9 mouse cellular contexts compared by ENCODE assay signal in genomic region chr11:85972385-85972784, GRCm38 (mm10).
DNase-seq lines count a peak whose midpoint lies in the region; ATAC-seq and TF ChIP-seq lines count a peak whose summit lies in the region.
"Had no signal": no experiment of that assay in that cellular context is flagged by ENCODE, and none has a peak within 500 bp of the region (broad histone marks: within the 10 kb centered on the region; RNA-seq: fewer than 3 reads in every experiment).

No protein-coding gene starts in this region.

- H3ac ChIP-seq in myocyte (ENCODE audit: control insufficient read depth, insufficient read length), result no peak overlapping the region

- H3K4me3 ChIP-seq in neural tube, embryonic 15.5 days (replicated peaks), result no peak overlapping the region
- no peak overlapping the region for H3K4me3 ChIP-seq in bone marrow macrophage, adult 2 months (ENCODE audit: insufficient read depth, low read length)
- H3K4me3 ChIP-seq in hindbrain, postnatal 0 days (ENCODE audit: low read length), result no peak overlapping the region
- no peak overlapping the region for H3K4me3 ChIP-seq in myocyte
- H3K4me3 ChIP-seq: heart, embryonic 15.5 days had no signal

- no peak overlapping the region for H3K9ac ChIP-seq in neural tube, embryonic 15.5 days (replicated peaks)
- no peak overlapping the region for H3K9ac ChIP-seq in hindbrain, postnatal 0 days (replicated peaks; ENCODE audit: low read length)
- H3K9ac ChIP-seq: heart, embryonic 15.5 days had no signal

- 22% methylated on average over 7 of the region's 7 CpGs for WGBS in neural tube, embryonic 15.5 days
- WGBS in hindbrain, postnatal 0 days, result 26% methylated on average over 7 of the region's 7 CpGs

- no peaks in the 10 kb centered on the region for H3K36me3 ChIP-seq in neural tube, embryonic 15.5 days
- H3K36me3 ChIP-seq in hindbrain, postnatal 0 days (ENCODE audit: insufficient read depth, low read length), result no peaks in the 10 kb centered on the region
- H3K36me3 ChIP-seq in myocyte (ENCODE audit: control insufficient read depth, insufficient read depth), result no peaks in the 10 kb centered on the region
- H3K36me3 ChIP-seq: heart, embryonic 15.5 days had no signal

- no peaks in the 10 kb centered on the region for H3K79me2 ChIP-seq in myocyte (ENCODE audit: control insufficient read depth, insufficient read depth)

- no peak overlapping the region for H3K4me2 ChIP-seq in neural tube, embryonic 15.5 days
- no peak overlapping the region for H3K4me2 ChIP-seq in hindbrain, postnatal 0 days (ENCODE audit: low read depth, low read length)
- H3K4me2 ChIP-seq in myocyte (ENCODE audit: low read depth), result no peak overlapping the region
- H3K4me2 ChIP-seq: heart, embryonic 15.5 days had no signal

- peak; percentile 67 for TF ChIP-seq CTCF in bone marrow macrophage, adult 2 months (IDR thresholded peaks at IDR 0.05; ENCODE audit: low read depth, low read length)
- TF ChIP-seq CTCF in hindbrain, postnatal 0 days (IDR thresholded peaks at IDR 0.05; ENCODE audit: low read depth), result peak; percentile 93

- no peak overlapping the region for H3K27ac ChIP-seq in neural tube, embryonic 15.5 days (replicated peaks)
- H3K27ac ChIP-seq in bone marrow macrophage, adult 2 months (ENCODE audit: insufficient read depth, low read depth, low read length), result no peak overlapping the region
- H3K27ac ChIP-seq in hindbrain, postnatal 0 days, result no peak overlapping the region
- H3K27ac ChIP-seq: heart, embryonic 15.5 days had no signal

- no peak for ATAC-seq in neural tube, embryonic 15.5 days (ENCODE audit: low FRiP score)
- peak; percentile 91 for ATAC-seq in erythroblast, adult 5-6 weeks (replicated peaks; ENCODE audit: low FRiP score, poor library complexity, severe bottlenecking)
- no peak for ATAC-seq in hindbrain, postnatal 0 days

- no peak for TF ChIP-seq POLR2A in bone marrow macrophage, adult 2 months (IDR thresholded peaks at IDR 0.05; ENCODE audit: borderline replicate concordance, low read depth, low read length)
- no peak for TF ChIP-seq POLR2A in myocyte (IDR thresholded peaks at IDR 0.05; ENCODE audit: insufficient read length, low read depth)

- DNase-seq in neural tube, embryonic 10.5 days (ENCODE audit: extremely low spot score, low spot score), result peak; percentile 62
- peak; percentile 83 for DNase-seq in hindbrain, postnatal 0 days (ENCODE audit: low spot score)
- peak; percentile 55 to 60 for DNase-seq in left cerebral cortex, postnatal 10 days (ENCODE audit: extremely low spot score in 1 of 2, low spot score in 2 of 2)
- DNase-seq in testis, postnatal 14 days (ENCODE audit: low spot score), result peak; percentile 58

- peaks cover 13% of the 10 kb centered on the region; the same call in 1 of the 2 replicates for H3K27me3 ChIP-seq in neural tube, embryonic 15.5 days (replicated peaks)
- no peaks in the 10 kb centered on the region for H3K27me3 ChIP-seq in hindbrain, postnatal 0 days (ENCODE audit: insufficient read depth, low read length)
- no peaks in the 10 kb centered on the region for H3K27me3 ChIP-seq in myocyte (ENCODE audit: control insufficient read depth, insufficient read depth, insufficient read length)
- H3K27me3 ChIP-seq: heart, embryonic 15.5 days had no signal

- H3K9me3 ChIP-seq in neural tube, embryonic 15.5 days (replicated peaks), result no peaks in the 10 kb centered on the region
- no peaks in the 10 kb centered on the region for H3K9me3 ChIP-seq in hindbrain, postnatal 0 days (ENCODE audit: low read length)
- H3K9me3 ChIP-seq: heart, embryonic 15.5 days had no signal

- intact Hi-C loops in left cerebral cortex, postnatal 10 days (cut with DNase I), result loop anchor here (5.0 to 10.0 kb wide), 2 partner anchors 125 to 588 kb away; no protein-coding TSS in a partner anchor

- no peaks in the 10 kb centered on the region for H3K4me1 ChIP-seq in neural tube, embryonic 15.5 days
- H3K4me1 ChIP-seq in bone marrow macrophage, adult 2 months (ENCODE audit: control insufficient read depth, insufficient read depth, low read length), result no peaks in the 10 kb centered on the region
- H3K4me1 ChIP-seq in hindbrain, postnatal 0 days (ENCODE audit: insufficient read depth, low read length), result no peaks in the 10 kb centered on the region
- H3K4me1 ChIP-seq: heart, embryonic 15.5 days had no signal

TF ChIP-seq in myocyte, 11 proteins besides CTCF, POLR2A, EP300 and RAD21:
- TF ChIP-seq CEBPB (IDR thresholded peaks at IDR 0.05; ENCODE audit: insufficient read depth, poor library complexity, severe bottlenecking), result no peak
- TF ChIP-seq MYOD1 (IDR thresholded peaks at IDR 0.05; ENCODE audit: control insufficient read depth in 1 of 3, insufficient read length in 2 of 3, low read depth in 2 of 3), result peak; percentile 17 to 49 (median 32)
- no peak for TF ChIP-seq USF1 (IDR thresholded peaks at IDR 0.05; ENCODE audit: low read depth)
- TF ChIP-seq TCF12 (IDR thresholded peaks at IDR 0.05; ENCODE audit: insufficient read depth, poor library complexity, severe bottlenecking), result no peak
- TF ChIP-seq POLR2AphosphoS2 (IDR thresholded peaks at IDR 0.05; ENCODE audit: insufficient read length, low read depth), result no peak
- no peak for TF ChIP-seq MAX (IDR thresholded peaks at IDR 0.05; ENCODE audit: low read depth)
- TF ChIP-seq SRF (IDR thresholded peaks at IDR 0.05; ENCODE audit: control insufficient read depth, insufficient read length, low read depth), result no peak
- TF ChIP-seq E2F4 (IDR thresholded peaks at IDR 0.05; ENCODE audit: insufficient read depth), result no peak
- peak in 2 of 3 experiments; percentile 55 to 75 for TF ChIP-seq MYOG (IDR thresholded peaks at IDR 0.05; ENCODE audit: control insufficient read depth in 1 of 3, insufficient read depth in 1 of 3, insufficient read length in 2 of 3, low read depth in 2 of 3)
- no peak for TF ChIP-seq TCF3 (IDR thresholded peaks at IDR 0.05; ENCODE audit: insufficient read length, low read depth)
- no peak for TF ChIP-seq REST (IDR thresholded peaks at IDR 0.05; ENCODE audit: insufficient read depth, insufficient read length)
